Mouse (Mus musculus) ovary, adult 18-20 months (tissue): ENCODE measurements around the gene Prss53.
A peak's percentile ranks its signal among the peaks of the same experiment; 100 is the strongest.
"Not testable (repeated sequence)": the region's sequence is repeated elsewhere in the genome, so short reads cannot be mapped to it uniquely, and the experiment has no call there.

Experiments used
- DNase-seq: peaks from one replicate; pipeline ENCODE4 v3.0.0; 2022; ENCODE audit warnings: low spot score, mixed read lengths

Gene Prss53

GRCm38 (mm10) chr7:127875627-127876001 is 15.2 kb downstream of the Prss53 start:
- DNase-seq, result peak; percentile 92

- no peak for DNase-seq
Measured at GRCm38 (mm10) chr7:127874812-127875626, 15.8 kb downstream of the Prss53 start.

- no peak for DNase-seq
Measured at GRCm38 (mm10) chr7:127870136-127870821, 20.5 kb downstream of the Prss53 start.

- no peak for DNase-seq
Measured at GRCm38 (mm10) chr7:127869149-127869810, 21.5 kb downstream of the Prss53 start.

GRCm38 (mm10) chr7:127867641-127868040 is 23.1 kb downstream of the Prss53 start:
- no peak for DNase-seq

- DNase-seq, result no peak
Measured at GRCm38 (mm10) chr7:127866434-127866833, 24.3 kb downstream of the Prss53 start.

- DNase-seq, result no peak
Measured at GRCm38 (mm10) chr7:127858258-127858657, 32.5 kb downstream of the Prss53 start.

- DNase-seq, result no peak
Measured at GRCm38 (mm10) chr7:127850906-127851305, 39.9 kb downstream of the Prss53 start.

GRCm38 (mm10) chr7:127849973-127850875 is 40.5 kb downstream of the Prss53 start:
- no peak for DNase-seq

- DNase-seq, result peak; percentile 66
Measured at GRCm38 (mm10) chr7:127842001-127842718, 48.6 kb downstream of the Prss53 start.

- peak; percentile 91 for DNase-seq
Measured at GRCm38 (mm10) chr7:127841340-127842000, 49.3 kb downstream of the Prss53 start.

- peak; percentile 34 for DNase-seq
Measured at GRCm38 (mm10) chr7:127840886-127841285, 49.9 kb downstream of the Prss53 start.

GRCm38 (mm10) chr7:127840031-127840430 is 50.7 kb downstream of the Prss53 start:
- not testable (repeated sequence) for DNase-seq

- not testable (repeated sequence) for DNase-seq
Measured at GRCm38 (mm10) chr7:127837878-127838277, 52.9 kb downstream of the Prss53 start.

- DNase-seq, result no peak
Measured at GRCm38 (mm10) chr7:127837473-127837872, 53.3 kb downstream of the Prss53 start.
